Mouse (Mus musculus) naive thymus-derived CD4-positive, alpha-beta T cell, adult 5 months (primary cell): ENCODE results near the gene Naa25. TPM values are rescaled to one million over a fixed set of nuclear protein-coding genes. Genes with fewer than 3 reads are reported as not detected.

Experiments used
- polyA plus RNA-seq: library from polyadenylated mRNA; unstranded; fragments of 100-300 nt; shearing (Covaris generic); gene quantifications from one replicate; pipeline ENCODE4 v1.2.1, GENCODE M21; 2017

Naa25 gene
- 46.3 TPM for polyA plus RNA-seq

DNA sequence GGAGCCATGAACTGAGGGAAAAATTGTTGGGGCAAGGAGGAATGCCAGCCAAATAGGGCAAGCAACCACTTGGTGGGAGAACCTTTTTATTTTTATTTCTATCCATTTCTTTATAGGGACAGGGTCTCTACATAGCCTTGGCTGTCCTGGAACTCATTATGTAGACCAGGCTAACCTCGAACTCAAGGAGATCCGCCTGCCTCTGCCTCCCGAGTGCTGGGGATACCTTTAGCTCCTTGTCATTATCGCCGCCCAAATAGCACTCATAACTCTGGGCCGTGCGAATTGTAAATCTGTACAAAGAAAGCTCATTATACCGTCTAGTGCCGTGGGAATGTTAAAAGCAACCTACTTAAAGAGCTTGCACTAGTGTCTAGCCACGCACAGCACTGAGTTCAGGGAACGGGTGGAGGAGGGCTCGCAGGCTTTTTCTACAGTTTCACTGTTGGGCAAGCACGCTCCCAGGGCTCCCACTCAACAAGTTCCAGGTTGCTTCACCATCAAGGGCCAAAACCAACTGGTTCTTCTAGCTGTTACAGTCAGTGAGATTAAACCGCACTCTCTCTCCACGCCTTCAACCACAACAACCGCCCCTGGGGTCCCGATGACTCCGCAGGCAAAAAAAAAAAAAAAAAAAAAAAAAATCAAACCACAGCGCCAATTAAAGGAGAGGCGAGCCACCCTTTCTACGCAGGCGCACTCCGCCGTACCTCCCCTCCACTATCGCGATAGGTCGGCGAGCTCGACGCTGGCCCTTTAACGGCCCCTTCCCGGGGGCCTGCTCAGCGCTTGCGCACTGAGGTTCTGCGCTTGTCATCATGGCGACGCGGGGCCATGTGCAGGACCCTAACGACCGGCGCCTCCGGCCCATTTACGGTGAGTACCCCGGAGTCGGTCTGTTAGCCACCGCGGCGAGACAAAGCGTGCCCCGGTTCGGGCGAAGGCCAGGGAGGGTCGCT is at the start of gene Naa25:
TSS of gene Naa25 (plus strand) at position 750 of the 959 bp plus-strand sequence.

DNA sequence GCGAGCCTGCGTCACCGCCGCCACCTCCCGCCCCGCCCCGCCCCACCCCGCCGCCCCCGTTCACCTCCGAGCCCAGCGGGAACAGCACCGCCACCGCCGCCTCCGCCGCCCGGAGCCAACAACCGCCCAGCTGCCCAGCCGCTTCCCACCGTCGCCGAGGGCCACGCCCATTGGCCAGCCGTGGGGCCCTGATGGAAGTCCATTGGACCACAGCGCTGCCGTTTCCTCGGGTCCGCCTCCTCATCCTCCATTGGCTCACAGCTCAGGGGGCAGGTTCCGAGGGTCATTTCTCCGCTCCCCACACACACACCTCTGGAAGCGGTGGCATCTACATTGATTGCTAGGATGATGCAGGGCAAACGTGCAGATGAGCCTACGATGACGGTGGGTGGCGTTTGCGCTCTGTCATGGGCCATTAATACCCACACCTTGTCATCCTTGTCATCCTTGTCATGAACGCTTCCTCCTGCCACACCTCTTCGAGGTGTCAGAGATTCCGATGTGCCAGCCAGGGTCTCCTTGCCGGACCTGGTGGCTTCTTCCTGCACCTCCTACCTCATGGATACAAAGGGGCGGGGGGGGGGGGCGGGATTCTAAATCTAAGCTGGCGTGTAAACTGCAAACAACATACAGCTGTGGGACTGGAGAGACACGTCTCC is 12.1 kb upstream of the Naa25 start, which contains the start of gene Trafd1:
TSS of gene Trafd1 (minus strand) at position 172 of the 659 bp plus-strand sequence.

GRCm38 (mm10) chr5:121451644-121452025 is 53.9 kb downstream of the Naa25 start, which contains the start of gene Tmem116:
Tmem116 (plus strand) TSS chr5:121451893.

GRCm38 (mm10) chr5:121452026-121452869 is 54.5 kb downstream of the Naa25 start, which contains the start of gene Erp29:
Erp29 (minus strand) TSS chr5:121452506.

Other genes with a start within 250 kb of the Naa25 start
- 17.9 TPM for gene Ptpn11, start 206.5 kb upstream of the Naa25 start, polyA plus RNA-seq
- gene Rpl6, start 193.5 kb upstream of the Naa25 start, polyA plus RNA-seq: 1,079 TPM
- 15.8 TPM for gene Hectd4, start 177.7 kb upstream of the Naa25 start, polyA plus RNA-seq
- gene Trafd1, start 12.3 kb upstream of the Naa25 start, polyA plus RNA-seq: 68.0 TPM
- gene Tmem116, start 54.0 kb downstream of the Naa25 start, polyA plus RNA-seq: 2.4 TPM
- 46.2 TPM for gene Erp29, start 54.6 kb downstream of the Naa25 start, polyA plus RNA-seq
- gene Adam1b, start 105.5 kb downstream of the Naa25 start, polyA plus RNA-seq: not detected
- gene Adam1a, start 147.5 kb downstream of the Naa25 start, polyA plus RNA-seq: 0.90 TPM
- not detected for gene Gm42878, start 147.5 kb downstream of the Naa25 start, polyA plus RNA-seq
- gene Mapkapk5, start 148.0 kb downstream of the Naa25 start, polyA plus RNA-seq: 73.2 TPM
- 43.9 TPM for gene Aldh2, start 195.9 kb downstream of the Naa25 start, polyA plus RNA-seq
- gene Acad12, start 221.0 kb downstream of the Naa25 start, polyA plus RNA-seq: 1.5 TPM